Mouse (Mus musculus): ENCODE results near the gene Hemk1.

GRCm38 (mm10) chr9:107289211-107290076 is 48.7 kb downstream of the Hemk1 start, which contains the start of gene Mapkapk3:
- TF ChIP-seq POLR2A (IDR thresholded peaks at IDR 0.05; ENCODE audit: low read depth, low read length) (peak; percentile 64), CTCF (IDR thresholded peaks at IDR 0.05; ENCODE audit: borderline replicate concordance, insufficient read depth, low read length) (no peak)

All from embryonic fibroblast, embryonic 13.5 days (primary cell).